Mouse (Mus musculus) frontal cortex, adult (tissue): ENCODE measurements around the gene Mex3d.

Experiments used
- ATAC-seq: cut with Nextera tagmentation; 2 replicates; pipeline ENCODE4 v1.9.2; 2017; ENCODE audit warnings: mild to moderate bottlenecking, moderate library complexity, mixed read lengths; ENCODE audit not compliant: low TSS enrichment

Mex3d gene

GRCm38 (mm10) chr10:80330888-80331287 is 56.6 kb downstream of the Mex3d start:
- ATAC-seq, result no peak
